In genomic region chr2:151988978-151989377, GRCm38 (mm10) we compare ENCODE assay signal across 12 mouse cellular contexts.
"Had no signal": no experiment of that assay in that cellular context is flagged by ENCODE, and none has a peak within 500 bp of the region (broad histone marks: within the 10 kb centered on the region; RNA-seq: fewer than 3 reads in every experiment).

No protein-coding gene starts in this region.

- H3K36me3 ChIP-seq: limb, embryonic 15.5 days; liver, embryonic 12.5 days; midbrain, embryonic 15.5 days; neural tube, embryonic 13.5 days; stomach, embryonic 15.5 days had no signal

- H3K4me1 ChIP-seq: liver, embryonic 12.5 days; midbrain, embryonic 15.5 days; stomach, embryonic 15.5 days had no signal

- H3K4me3 ChIP-seq: limb, embryonic 15.5 days; liver, embryonic 12.5 days; midbrain, embryonic 15.5 days; neural tube, embryonic 13.5 days; stomach, embryonic 15.5 days had no signal

- H3K9ac ChIP-seq: limb, embryonic 15.5 days; liver, embryonic 12.5 days; lung, embryonic 14.5 days; midbrain, embryonic 15.5 days; neural tube, embryonic 13.5 days; stomach, embryonic 15.5 days had no signal

- H3K27ac ChIP-seq: limb, embryonic 15.5 days; liver, embryonic 12.5 days; midbrain, embryonic 15.5 days; neural tube, embryonic 13.5 days; stomach, embryonic 15.5 days had no signal

- H3K9me3 ChIP-seq: limb, embryonic 15.5 days; liver, embryonic 12.5 days; midbrain, embryonic 15.5 days; neural tube, embryonic 13.5 days; stomach, embryonic 15.5 days had no signal

- ATAC-seq: intestine, embryonic 16.5 days; liver, embryonic 12.5 days; midbrain, embryonic 15.5 days had no signal

- DNase-seq: kidney, adult 2 months; kidney, postnatal 36 days; lung, embryonic 14.5 days; retina, postnatal 1 day; right cerebral cortex, postnatal 14 days; thymus, postnatal 4 days had no signal

- H3K27me3 ChIP-seq: midbrain, embryonic 15.5 days had no signal
